Mouse (Mus musculus) C2C12 (cell line): ENCODE measurements around the gene Lrp1.

Source experiments
- CTCF ChIP-seq: IDR thresholded peaks from one replicate; pipeline ENCODE4 v1.5.1; 2011; ENCODE audit not compliant: control insufficient read depth, insufficient read depth, insufficient read length
- MAX ChIP-seq: IDR thresholded peaks from one replicate; pipeline ENCODE4 v1.6.1; 2011; ENCODE audit warnings: mild to moderate bottlenecking, control low read depth
- MYOG ChIP-seq: IDR thresholded peaks from one replicate; pipeline ENCODE4 v1.6.1; 2011; ENCODE audit not compliant: control insufficient read depth, insufficient read length; ENCODE audit errors: extremely low read depth

DNA sequence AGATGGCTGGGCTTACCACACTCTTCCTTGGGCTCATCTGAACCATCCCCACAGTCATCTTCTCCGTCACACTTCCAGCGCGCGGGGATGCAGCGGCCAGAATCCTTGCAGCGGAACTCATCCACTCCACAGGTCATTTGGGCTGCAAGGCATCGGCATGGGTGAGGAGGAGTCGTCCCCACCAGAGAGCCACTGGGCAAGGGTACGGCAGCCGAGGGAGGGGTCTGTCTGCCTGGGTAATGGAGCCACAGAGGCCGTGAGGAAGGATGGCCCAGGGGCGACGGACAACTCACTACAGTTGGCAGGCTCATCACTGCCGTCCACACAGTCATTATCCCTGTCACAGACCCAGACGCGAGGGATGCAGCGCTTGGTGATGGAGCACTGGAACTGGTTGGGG, 71.1 kb downstream of the Lrp1 start:
- TF ChIP-seq MYOG (no peak), CTCF (no peak), MAX (no peak)
